Mouse (Mus musculus) heart, adult 2 months (tissue): ENCODE results near the gene Gbe1. TPM values are rescaled to one million over a fixed set of nuclear protein-coding genes. Genes with fewer than 3 reads are reported as not detected.

Experiments
- DNase-seq, 2 experiments: peaks; one replicate each; pipeline ENCODE4 v3.0.0; 2021
- H3K27ac ChIP-seq: fragments of 200-600 bp; 2 replicates; pipeline ENCODE4 v1.8.1; 2022
- H3K27me3 ChIP-seq: fragments of 200-500 bp; 2 replicates; pipeline ENCODE4 v1.6.1; 2012; ENCODE audit warnings: mild to moderate bottlenecking, low read length, inconsistent platforms, mixed read lengths; ENCODE audit not compliant: control insufficient read depth, insufficient read depth
- H3K36me3 ChIP-seq: fragments of 200-500 bp; 2 replicates; pipeline ENCODE4 v1.6.1; 2012; ENCODE audit warnings: low read length, inconsistent platforms; ENCODE audit not compliant: control insufficient read depth, insufficient read depth
- H3K4me1 ChIP-seq: fragments of 200-500 bp; 2 replicates; pipeline ENCODE4 v1.6.1; 2011; ENCODE audit warnings: low read length; ENCODE audit not compliant: control insufficient read depth, insufficient read depth
- H3K4me3 ChIP-seq: fragments of 200-600 bp; 2 replicates; pipeline ENCODE4 v1.8.1; 2022
- H3K79me2 ChIP-seq: fragments of 200-500 bp; replicated peaks from 2 replicates; pipeline ENCODE4 v1.6.1; 2012; ENCODE audit warnings: mild to moderate bottlenecking, inconsistent platforms, low read length, moderate library complexity, mixed read lengths; ENCODE audit not compliant: control insufficient read depth, insufficient read depth
- H3K9ac ChIP-seq: fragments of 200-500 bp; 2 replicates; pipeline ENCODE4 v1.6.1; 2012; ENCODE audit warnings: low read depth, mild to moderate bottlenecking, control low read depth, inconsistent platforms, low read length, mixed read lengths
- CTCF ChIP-seq: fragments of 200-600 bp; IDR thresholded peaks from 2 replicates; pipeline ENCODE4 v1.8.1; 2022; ENCODE audit warnings: antibody characterized with exemption, mild to moderate bottlenecking, moderate library complexity
- EP300 ChIP-seq: fragments of 200-500 bp; IDR thresholded peaks from 2 replicates; pipeline ENCODE4 v1.6.1; 2011; ENCODE audit warnings: low read depth, low read length, control low read depth; ENCODE audit not compliant: insufficient read depth
- POLR2A ChIP-seq: fragments of 200-500 bp; IDR thresholded peaks from 2 replicates; pipeline ENCODE4 v1.6.1; 2011; ENCODE audit warnings: mild to moderate bottlenecking, low read depth, low read length, control low read depth; ENCODE audit not compliant: insufficient read depth
- WGBS: fragments of 180-500 bp; shearing (Covaris S2); methylation state at CpG from one replicate; pipeline ENCODE4 v1.1.7; 2018; 5-methylcytosine and 5-hydroxymethylcytosine counted together
- intact Hi-C: fragments of 180-260 bp; cut with DNase I; formaldehyde crosslinking; loops from one replicate; pipeline ENCODE4 v1.15.1; 2025
- polyA plus RNA-seq: library from polyadenylated mRNA; depleted of rRNA; stranded (reverse); fragments of >200 nt; gene quantifications from 2 replicates; pipeline ENCODE4 v1.2.3, GENCODE M21; 2012
- total RNA-seq, 2 experiments: library from RNA; stranded (reverse); gene quantifications; 2 replicates each; pipeline ENCODE4 v1.2.3; 2021

The Gbe1 gene
- total and polyA plus RNA-seq, 3 experiments: 28.5 to 46.6 (median 43.9) TPM

GRCm38 (mm10) chr16:70449520-70449919 is 135.8 kb downstream of the Gbe1 start:
- Histone ChIP-seq H3K27me3 (no peaks in the 10 kb centered on the region), H3K79me2 (no peaks in the 10 kb centered on the region), H3K36me3 (no peaks in the 10 kb centered on the region), H3K27ac (no peak overlapping the region), H3K4me1 (no peaks in the 10 kb centered on the region), H3K4me3 (no peak overlapping the region), H3K9ac (no peak overlapping the region)
- 82% methylated on average over 6 of the region's 6 CpGs for WGBS
- no peak for DNase-seq
- intact Hi-C loops: no loop called here
- TF ChIP-seq POLR2A (no peak), CTCF (no peak), EP300 (no peak)

DNA sequence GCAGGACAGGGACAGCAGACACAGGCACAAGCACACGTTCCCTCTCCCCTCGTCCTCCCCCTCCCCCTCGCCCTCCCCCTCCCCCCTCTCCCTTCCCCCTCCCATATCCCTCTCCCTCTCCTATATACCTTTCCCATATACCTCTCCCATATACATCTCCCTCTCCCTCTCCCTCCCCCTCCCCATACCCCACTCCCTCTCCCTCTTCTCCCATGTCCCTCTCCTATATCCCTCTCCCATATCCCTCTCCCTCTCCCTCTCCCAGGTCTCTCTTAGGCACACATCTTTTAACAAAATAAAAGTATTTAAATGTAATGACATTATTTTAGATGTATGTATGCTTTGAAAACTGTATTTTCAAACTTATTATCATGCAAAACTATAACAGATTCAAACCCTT is 161.8 kb downstream of the Gbe1 start:
- intact Hi-C loops: no loop called here

GRCm38 (mm10) chr16:70476161-70476560 is 162.4 kb downstream of the Gbe1 start:
- Histone ChIP-seq H3K4me1 (no peaks in the 10 kb centered on the region), H3K79me2 (no peaks in the 10 kb centered on the region), H3K27ac (no peak overlapping the region), H3K27me3 (no peaks in the 10 kb centered on the region), H3K9ac (no peak overlapping the region), H3K4me3 (no peak overlapping the region), H3K36me3 (no peaks in the 10 kb centered on the region)
- no peak for TF ChIP-seq POLR2A
- TF ChIP-seq EP300: no peak
- TF ChIP-seq CTCF: no peak
- no peak for DNase-seq
- WGBS: 69% methylated on average over 4 of the region's 4 CpGs
- intact Hi-C loops: no loop called here

More for the DNA sequence above, 161.8 kb downstream of the Gbe1 start:
- Histone ChIP-seq H3K27me3 (no peaks in the 10 kb centered on the region), H3K27ac (no peak overlapping the region), H3K9ac (no peak overlapping the region), H3K36me3 (no peaks in the 10 kb centered on the region), H3K79me2 (no peaks in the 10 kb centered on the region), H3K4me3 (no peak overlapping the region), H3K4me1 (no peaks in the 10 kb centered on the region)
- TF ChIP-seq POLR2A: no peak
- no peak for TF ChIP-seq CTCF
- TF ChIP-seq EP300: no peak
- no peak for DNase-seq
- 71% methylated on average over 2 of the region's 3 CpGs for WGBS

GRCm38 (mm10) chr16:70480494-70480893 is 166.7 kb downstream of the Gbe1 start:
- Histone ChIP-seq H3K9ac (no peak overlapping the region), H3K36me3 (no peaks in the 10 kb centered on the region), H3K27ac (no peak overlapping the region), H3K79me2 (no peaks in the 10 kb centered on the region), H3K4me1 (no peaks in the 10 kb centered on the region), H3K4me3 (no peak overlapping the region), H3K27me3 (no peaks in the 10 kb centered on the region)
- 98% methylated on average over 3 of the region's 3 CpGs for WGBS
- no peak for TF ChIP-seq EP300
- TF ChIP-seq CTCF: no peak
- TF ChIP-seq POLR2A: no peak
- DNase-seq: no peak
- intact Hi-C loops: no loop called here

DNA sequence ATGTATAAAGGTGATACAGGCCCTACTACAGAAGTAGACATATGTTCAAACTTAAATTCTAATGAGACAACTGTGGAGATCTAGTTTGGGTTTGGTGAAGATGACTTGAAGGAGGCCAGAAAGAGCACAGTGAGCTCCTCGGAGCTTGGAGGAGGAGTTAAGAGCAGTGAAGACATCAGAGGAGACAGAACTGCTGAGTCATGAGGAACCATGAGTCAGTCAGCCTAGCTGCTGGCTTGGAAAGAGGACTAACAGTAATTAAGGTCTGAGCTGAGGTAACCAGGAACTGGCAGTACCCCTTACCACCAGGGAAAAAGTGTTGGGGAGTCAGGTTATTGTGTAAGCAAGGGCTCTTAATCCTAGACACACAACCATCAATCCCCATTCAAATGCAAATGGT is 192.7 kb downstream of the Gbe1 start:
- no peaks in the 10 kb centered on the region for H3K36me3 ChIP-seq
- no peak overlapping the region for H3K9ac ChIP-seq
- no peak overlapping the region for H3K4me3 ChIP-seq
- WGBS: 46% methylated on average over 1 of the region's 1 CpGs
- no peaks in the 10 kb centered on the region for H3K79me2 ChIP-seq
- no peak for TF ChIP-seq EP300
- no peak for TF ChIP-seq POLR2A
- no peak for TF ChIP-seq CTCF
- H3K27ac ChIP-seq: no peak overlapping the region
- intact Hi-C loops: no loop called here
- H3K27me3 ChIP-seq: no peaks in the 10 kb centered on the region
- no peak for DNase-seq
- H3K4me1 ChIP-seq: no peaks in the 10 kb centered on the region

- no peak overlapping the region for H3K9ac ChIP-seq
- no peak for DNase-seq
- no peaks in the 10 kb centered on the region for H3K36me3 ChIP-seq
- TF ChIP-seq POLR2A (no peak), EP300 (no peak)
- 92% methylated on average over 3 of the region's 3 CpGs for WGBS
- no peaks in the 10 kb centered on the region for H3K27me3 ChIP-seq
- H3K27ac ChIP-seq: no peak overlapping the region
- intact Hi-C loops: no loop called here
- no peaks in the 10 kb centered on the region for H3K4me1 ChIP-seq
- H3K4me3 ChIP-seq: no peak overlapping the region
- H3K79me2 ChIP-seq: no peaks in the 10 kb centered on the region
These were observed 197.2 kb downstream of the Gbe1 start for GRCm38 (mm10) chr16:70510938-70511337.

- intact Hi-C loops: no loop called here
- H3K4me3 ChIP-seq: no peak overlapping the region
- no peak for DNase-seq
- no peaks in the 10 kb centered on the region for H3K36me3 ChIP-seq
- H3K4me1 ChIP-seq: no peaks in the 10 kb centered on the region
- no peak overlapping the region for H3K27ac ChIP-seq
- no peak overlapping the region for H3K9ac ChIP-seq
- 85% methylated on average over 2 of the region's 2 CpGs for WGBS
- no peaks in the 10 kb centered on the region for H3K79me2 ChIP-seq
- no peaks in the 10 kb centered on the region for H3K27me3 ChIP-seq
- TF ChIP-seq EP300: no peak
- no peak for TF ChIP-seq CTCF
These were observed 209.1 kb downstream of the Gbe1 start for GRCm38 (mm10) chr16:70522861-70523260.
